25 mouse cellular contexts compared by ENCODE assay signal in the genomic region with DNA sequence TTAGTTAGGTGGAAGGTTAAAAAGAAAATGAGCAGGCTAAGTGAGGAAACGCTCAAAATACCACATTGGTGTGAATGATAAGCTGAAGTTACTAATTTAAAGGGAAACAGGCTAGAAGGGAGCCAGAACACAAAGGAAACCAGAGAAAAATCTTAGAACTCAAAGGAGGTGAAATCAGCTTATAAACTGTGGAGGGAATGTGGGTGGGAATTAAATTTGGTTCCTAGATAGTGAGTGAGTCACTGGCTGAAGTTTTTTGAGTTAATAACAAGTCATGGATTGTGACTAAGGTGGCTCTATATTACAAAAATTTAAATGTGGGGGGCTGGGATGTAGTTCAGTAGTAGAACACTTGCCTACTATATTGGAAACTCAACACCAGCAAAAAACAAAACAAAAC. TPM values are rescaled to one million over a fixed set of nuclear protein-coding genes. Genes with fewer than 3 reads are reported as not detected.
DNase-seq lines count a peak whose midpoint lies in the region; ATAC-seq and TF ChIP-seq lines count a peak whose summit lies in the region.
"Had no signal": no experiment of that assay in that cellular context is flagged by ENCODE, and none has a peak within 500 bp of the region (broad histone marks: within the 10 kb centered on the region; RNA-seq: fewer than 3 reads in every experiment).

No protein-coding gene starts in this region.

- TF ChIP-seq EP300 in liver, embryonic 14.5 days (IDR thresholded peaks at IDR 0.05; ENCODE audit: low read depth): no peak

- H3K27ac ChIP-seq in liver, embryonic 13.5 days: no peak overlapping the region
- no peak overlapping the region for H3K27ac ChIP-seq in liver, embryonic 11.5 days (ENCODE audit: low read depth, low read length)
- H3K27ac ChIP-seq in liver, embryonic 14.5 days: no peak overlapping the region
- peak overlapping the region; percentile 39; the same call in 1 of the 2 replicates for H3K27ac ChIP-seq in small intestine, adult 2 months (ENCODE audit: insufficient read depth, low read depth, low read length)
- H3K27ac ChIP-seq: heart, embryonic 10.5 days; heart, embryonic 15.5 days; limb, embryonic 13.5 days; neural tube, embryonic 13.5 days had no signal

- no peaks in the 10 kb centered on the region for H3K27me3 ChIP-seq in liver, embryonic 13.5 days
- no peaks in the 10 kb centered on the region for H3K27me3 ChIP-seq in liver, embryonic 11.5 days (replicated peaks; ENCODE audit: control insufficient read depth, insufficient read depth, low read length)
- no peaks in the 10 kb centered on the region for H3K27me3 ChIP-seq in liver, embryonic 14.5 days (ENCODE audit: control insufficient read depth, insufficient read depth, low read length)
- H3K27me3 ChIP-seq in small intestine, adult 2 months (ENCODE audit: control insufficient read depth, insufficient read depth, low read length): no peaks in the 10 kb centered on the region
- H3K27me3 ChIP-seq: heart, embryonic 15.5 days; limb, embryonic 13.5 days; neural tube, embryonic 13.5 days had no signal

- no peak overlapping the region for H3K9ac ChIP-seq in liver, embryonic 13.5 days
- H3K9ac ChIP-seq in liver, embryonic 11.5 days (ENCODE audit: low read depth, low read length): no peak overlapping the region
- no peak overlapping the region for H3K9ac ChIP-seq in liver, embryonic 14.5 days (replicated peaks)
- H3K9ac ChIP-seq: heart, embryonic 15.5 days; limb, embryonic 13.5 days; neural tube, embryonic 13.5 days had no signal

- TF ChIP-seq POLR2A in small intestine, adult 2 months (IDR thresholded peaks at IDR 0.05; ENCODE audit: low read depth, low read length): no peak

- H3K4me2 ChIP-seq in liver, embryonic 13.5 days: 0 out of 2 replicates have a peak overlapping the region, but pooled peaks have one; percentile 22
- no peak overlapping the region for H3K4me2 ChIP-seq in liver, embryonic 11.5 days
- peak overlapping the region; percentile 24; the same call in 1 of the 2 replicates for H3K4me2 ChIP-seq in liver, embryonic 14.5 days (ENCODE audit: low read depth)
- H3K4me2 ChIP-seq: heart, embryonic 15.5 days; midbrain, embryonic 11.5 days had no signal

- no peaks in the 10 kb centered on the region for H3K9me3 ChIP-seq in liver, embryonic 13.5 days (replicated peaks)
- no peaks in the 10 kb centered on the region for H3K9me3 ChIP-seq in liver, embryonic 11.5 days (ENCODE audit: control insufficient read depth, low read length)
- H3K9me3 ChIP-seq in liver, embryonic 14.5 days (ENCODE audit: control insufficient read depth, low read length): peaks cover 3% of the 10 kb centered on the region; the same call in 1 of the 2 replicates
- H3K9me3 ChIP-seq: heart, embryonic 10.5 days; heart, embryonic 15.5 days; limb, embryonic 13.5 days; neural tube, embryonic 13.5 days had no signal

- DNase-seq in liver, embryonic 13.5 days: no peak
- no peak for DNase-seq in liver, embryonic 11.5 days (ENCODE audit: low spot score)
- DNase-seq in NIH3T3 (ENCODE audit: low read depth): peak; percentile 10
- no peak for DNase-seq in liver, embryonic 14.5 days (ENCODE audit: low read depth in 3 of 3, low spot score in 3 of 3)
- DNase-seq in spleen, postnatal 14 days (ENCODE audit: low spot score in 2 of 2): no peak
- no peak for DNase-seq in urinary bladder, adult 2 months (ENCODE audit: low spot score)
- DNase-seq: adrenal gland, postnatal 10 days; cerebellum, adult 11 months; cerebellum, adult 9-10 months; cerebellum, postnatal 36 days; gastrocnemius, postnatal 25 days; kidney, adult 18-20 months; kidney, postnatal 36 days; lung, adult 2 months; lung, postnatal 14 days; thymus, adult 2 months had no signal

- peaks cover 7% of the 10 kb centered on the region for H3K36me3 ChIP-seq in liver, embryonic 13.5 days
- no peaks in the 10 kb centered on the region for H3K36me3 ChIP-seq in liver, embryonic 11.5 days (ENCODE audit: control insufficient read depth, insufficient read depth, low read length)
- H3K36me3 ChIP-seq in liver, embryonic 14.5 days (replicated peaks; ENCODE audit: control insufficient read depth, insufficient read depth, low read depth): no peaks in the 10 kb centered on the region
- no peaks in the 10 kb centered on the region; the same call in 1 of the 2 replicates for H3K36me3 ChIP-seq in small intestine, adult 2 months (ENCODE audit: control insufficient read depth, insufficient read depth, low read length)
- H3K36me3 ChIP-seq: heart, embryonic 15.5 days had no signal

- H3K4me3 ChIP-seq in liver, embryonic 13.5 days (replicated peaks): no peak overlapping the region
- H3K4me3 ChIP-seq in liver, embryonic 11.5 days (ENCODE audit: low read depth, low read length): no peak overlapping the region
- H3K4me3 ChIP-seq in liver, embryonic 14.5 days (ENCODE audit: insufficient read depth in 1 of 2, low read depth in 2 of 2, low read length in 2 of 2): no peak overlapping the region
- no peak overlapping the region for H3K4me3 ChIP-seq in small intestine, adult 2 months (ENCODE audit: low read depth, low read length)
- H3K4me3 ChIP-seq: heart, embryonic 10.5 days; heart, embryonic 15.5 days; limb, embryonic 13.5 days had no signal

- ATAC-seq in liver, embryonic 13.5 days (ENCODE audit: low read depth): no peak
- no peak for ATAC-seq in liver, embryonic 11.5 days (replicated peaks; ENCODE audit: low FRiP score)
- ATAC-seq in liver, embryonic 14.5 days (ENCODE audit: insufficient read depth): no peak
- ATAC-seq in CD4-positive, CD25-positive, alpha-beta regulatory T cell, adult 4 months: no peak
- ATAC-seq: activated CD4-positive, CD25-positive, alpha-beta regulatory T cell, adult 4 months; forebrain, embryonic 14.5 days had no signal

- H3K4me1 ChIP-seq in liver, embryonic 13.5 days (replicated peaks): peaks cover 31% of the 10 kb centered on the region
- peaks cover 11% of the 10 kb centered on the region for H3K4me1 ChIP-seq in liver, embryonic 11.5 days (replicated peaks; ENCODE audit: control insufficient read depth, insufficient read depth, low read length)
- peaks cover 9 to 10% of the 10 kb centered on the region in 2 experiments for H3K4me1 ChIP-seq in liver, embryonic 14.5 days (replicated peaks; ENCODE audit: control insufficient read depth in 2 of 2, insufficient read depth in 2 of 2, low read length in 1 of 2)
- H3K4me1 ChIP-seq in small intestine, adult 2 months (ENCODE audit: control insufficient read depth, insufficient read depth, insufficient read length, low read length): peaks cover 2% of the 10 kb centered on the region; the same call in 1 of the 2 replicates

- WGBS in liver, embryonic 13.5 days (ENCODE audit: insufficient replicate concordance): 26% methylated on average over 1 of the region's 1 CpGs
- 27% methylated on average over 1 of the region's 1 CpGs for WGBS in liver, embryonic 11.5 days
- WGBS in liver, embryonic 14.5 days (ENCODE audit: insufficient replicate concordance): 35% methylated on average over 1 of the region's 1 CpGs
- 22% methylated on average over 1 of the region's 1 CpGs for WGBS in small intestine, adult 2 months

- TF ChIP-seq CTCF in liver, embryonic 14.5 days (IDR thresholded peaks at IDR 0.05; ENCODE audit: low read depth): no peak
- TF ChIP-seq CTCF in small intestine, adult 2 months (IDR thresholded peaks at IDR 0.05; ENCODE audit: extremely low read depth, insufficient read length, insufficient replicate concordance, low read depth, low read length): no peak

RNA-seq across cellular contexts. Expression of a gene that starts 1.6 kb away (rescaled TPM):
- polyA plus RNA-seq in liver, embryonic 13.5 days (2015; fragmentation: Nextera tagmentation; extraction: Ambion mirVana): 41.5 and 45.3 TPM in 2 replicates
- 55.1 and 64.2 TPM in 2 replicates for polyA plus RNA-seq in liver, embryonic 11.5 days (2014; fragmentation: Nextera tagmentation; extraction: Ambion mirVana)
- polyA plus RNA-seq in liver, embryonic 14.5 days (2012; rRNA removed): 9.0 and 13.6 TPM in 2 replicates
- 25.6 and 30.9 TPM in 2 replicates for polyA plus RNA-seq in liver, embryonic 14.5 days (2014; fragmentation: Nextera tagmentation; extraction: Ambion mirVana)
- 10.7 and 26.8 TPM in 2 replicates for polyA plus RNA-seq in small intestine, adult 2 months (2012; rRNA removed)
- 10 to 100 TPM; 12.6 to 19.2 TPM for polyA plus RNA-seq in CD4-positive, CD25-positive, alpha-beta regulatory T cell, adult 4 months (2017; shearing (Covaris generic))
- polyA plus RNA-seq in urinary bladder, adult 2 months (2012; rRNA removed): 35.2 and 43.4 TPM in 2 replicates
